Mouse (Mus musculus): ENCODE measurements at regions not wholly inside any gene's neighbourhood (a gene's known extent, or its start where the extent isn't known, plus 50 kb on each side); places are given as distances from the start of the nearest gene placed in this dataset.

- Histone ChIP-seq H3K9ac (ENCODE audit: insufficient read depth, low read depth, low read length, poor library complexity, severe bottlenecking) (no peak overlapping the region), H3K4me1 (ENCODE audit: control insufficient read depth in 2 of 2, insufficient read depth in 2 of 2, low read length in 2 of 2, poor library complexity in 1 of 2) (peaks cover 9 to 15% of the 10 kb centered on the region in 2 experiments), H3K36me3 (ENCODE audit: control insufficient read depth, insufficient read depth, low read length, poor library complexity, severe bottlenecking) (no peaks in the 10 kb centered on the region), H3K9me3 (ENCODE audit: control insufficient read depth, insufficient read depth, low read depth, low read length) (no peaks in the 10 kb centered on the region), H3K4me3 (ENCODE audit: insufficient read depth in 1 of 2, low read depth in 1 of 2, low read length in 2 of 2, poor library complexity in 1 of 2, severe bottlenecking in 1 of 2) (no peak overlapping the region), H3K27ac (ENCODE audit: insufficient read depth, low read depth, low read length, poor library complexity, severe bottlenecking) (no peak overlapping the region)
- in situ Hi-C loops (cut with MboI; ENCODE audit: low sequenced_read_pairs in 2 of 2, unreplicated experiment in 2 of 2), result no loop called here
- no peak for DNase-seq (ENCODE audit: low read depth, low spot score)
- TF ChIP-seq ZNF384 (IDR thresholded peaks at IDR 0.05; ENCODE audit: low read depth, low read length), result no peak
- no peak for TF ChIP-seq CHD2 (IDR thresholded peaks at IDR 0.05; ENCODE audit: low read depth, low read length)
- TF ChIP-seq MAFK (IDR thresholded peaks at IDR 0.05; ENCODE audit: insufficient read depth, low read depth, low read length), result no peak
- TF ChIP-seq HCFC1 (IDR thresholded peaks at IDR 0.05; ENCODE audit: borderline replicate concordance, insufficient read depth, low read length), result no peak
- no peak for TF ChIP-seq ZC3H11A (IDR thresholded peaks at IDR 0.05; ENCODE audit: borderline replicate concordance, low read depth, low read length)
Observed at GRCm38 (mm10) chr2:103893159-103893740, 64.5 kb upstream of the Lmo2 start.

- TF ChIP-seq ZNF384 (IDR thresholded peaks at IDR 0.05; ENCODE audit: low read depth, low read length), result no peak
- no peak for TF ChIP-seq ZC3H11A (IDR thresholded peaks at IDR 0.05; ENCODE audit: borderline replicate concordance, low read depth, low read length)
- no peak for TF ChIP-seq CHD2 (IDR thresholded peaks at IDR 0.05; ENCODE audit: low read depth, low read length)
- no peak for TF ChIP-seq MAFK (IDR thresholded peaks at IDR 0.05; ENCODE audit: insufficient read depth, low read depth, low read length)
- TF ChIP-seq HCFC1 (IDR thresholded peaks at IDR 0.05; ENCODE audit: borderline replicate concordance, insufficient read depth, low read length), result no peak
- in situ Hi-C loops (cut with MboI; ENCODE audit: low sequenced_read_pairs in 2 of 2, unreplicated experiment in 2 of 2), result no loop called here
- no peaks in the 10 kb centered on the region for H3K36me3 ChIP-seq (ENCODE audit: control insufficient read depth, insufficient read depth, low read length, poor library complexity, severe bottlenecking)
- no peak for DNase-seq (ENCODE audit: low read depth, low spot score)
- H3K4me1 ChIP-seq (ENCODE audit: control insufficient read depth in 2 of 2, insufficient read depth in 2 of 2, low read length in 2 of 2, poor library complexity in 1 of 2), result peaks cover 9 to 15% of the 10 kb centered on the region in 2 experiments
- H3K9ac ChIP-seq (ENCODE audit: insufficient read depth, low read depth, low read length, poor library complexity, severe bottlenecking), result no peak overlapping the region
- no peak overlapping the region for H3K27ac ChIP-seq (ENCODE audit: insufficient read depth, low read depth, low read length, poor library complexity, severe bottlenecking)
- H3K9me3 ChIP-seq (ENCODE audit: control insufficient read depth, insufficient read depth, low read depth, low read length), result no peaks in the 10 kb centered on the region
- no peak overlapping the region for H3K4me3 ChIP-seq (ENCODE audit: insufficient read depth in 1 of 2, low read depth in 1 of 2, low read length in 2 of 2, poor library complexity in 1 of 2, severe bottlenecking in 1 of 2)
Observed at GRCm38 (mm10) chr2:103893805-103894204, 64.0 kb upstream of the Lmo2 start.

GRCm38 (mm10) chr2:103894981-103895676 lies 62.7 kb upstream of the Lmo2 start:
- Histone ChIP-seq H3K4me3 (ENCODE audit: insufficient read depth in 1 of 2, low read depth in 1 of 2, low read length in 2 of 2, poor library complexity in 1 of 2, severe bottlenecking in 1 of 2) (no peak overlapping the region), H3K9ac (ENCODE audit: insufficient read depth, low read depth, low read length, poor library complexity, severe bottlenecking) (no peak overlapping the region; the same call in 1 of the 2 replicates), H3K9me3 (ENCODE audit: control insufficient read depth, insufficient read depth, low read depth, low read length) (no peaks in the 10 kb centered on the region), H3K27ac (ENCODE audit: insufficient read depth, low read depth, low read length, poor library complexity, severe bottlenecking) (no peak overlapping the region), H3K36me3 (ENCODE audit: control insufficient read depth, insufficient read depth, low read length, poor library complexity, severe bottlenecking) (no peaks in the 10 kb centered on the region), H3K4me1 (ENCODE audit: control insufficient read depth in 2 of 2, insufficient read depth in 2 of 2, low read length in 2 of 2, poor library complexity in 1 of 2) (peaks cover 9 to 15% of the 10 kb centered on the region in 2 experiments)
- no peak for DNase-seq (ENCODE audit: low read depth, low spot score)
- in situ Hi-C loops (cut with MboI; ENCODE audit: low sequenced_read_pairs in 2 of 2, unreplicated experiment in 2 of 2), result no loop called here
- TF ChIP-seq ZC3H11A (IDR thresholded peaks at IDR 0.05; ENCODE audit: borderline replicate concordance, low read depth, low read length) (no peak), ZNF384 (IDR thresholded peaks at IDR 0.05; ENCODE audit: low read depth, low read length) (no peak), CHD2 (IDR thresholded peaks at IDR 0.05; ENCODE audit: low read depth, low read length) (no peak), HCFC1 (IDR thresholded peaks at IDR 0.05; ENCODE audit: borderline replicate concordance, insufficient read depth, low read length) (no peak), MAFK (IDR thresholded peaks at IDR 0.05; ENCODE audit: insufficient read depth, low read depth, low read length) (no peak)

- no peaks in the 10 kb centered on the region for H3K36me3 ChIP-seq (ENCODE audit: control insufficient read depth, insufficient read depth, low read length, poor library complexity, severe bottlenecking)
- H3K4me3 ChIP-seq (ENCODE audit: insufficient read depth in 1 of 2, low read depth in 1 of 2, low read length in 2 of 2, poor library complexity in 1 of 2, severe bottlenecking in 1 of 2), result no peak overlapping the region
- peaks cover 9 to 15% of the 10 kb centered on the region in 2 experiments for H3K4me1 ChIP-seq (ENCODE audit: control insufficient read depth in 2 of 2, insufficient read depth in 2 of 2, low read length in 2 of 2, poor library complexity in 1 of 2)
- H3K9me3 ChIP-seq (ENCODE audit: control insufficient read depth, insufficient read depth, low read depth, low read length), result no peaks in the 10 kb centered on the region
- in situ Hi-C loops (cut with MboI; ENCODE audit: low sequenced_read_pairs in 2 of 2, unreplicated experiment in 2 of 2), result no loop called here
- no peak overlapping the region for H3K27ac ChIP-seq (ENCODE audit: insufficient read depth, low read depth, low read length, poor library complexity, severe bottlenecking)
- no peak for DNase-seq (ENCODE audit: low read depth, low spot score)
- TF ChIP-seq CHD2 (IDR thresholded peaks at IDR 0.05; ENCODE audit: low read depth, low read length), result no peak
- no peak for TF ChIP-seq ZNF384 (IDR thresholded peaks at IDR 0.05; ENCODE audit: low read depth, low read length)
- TF ChIP-seq HCFC1 (IDR thresholded peaks at IDR 0.05; ENCODE audit: borderline replicate concordance, insufficient read depth, low read length), result no peak
- TF ChIP-seq ZC3H11A (IDR thresholded peaks at IDR 0.05; ENCODE audit: borderline replicate concordance, low read depth, low read length), result no peak
- no peak for TF ChIP-seq MAFK (IDR thresholded peaks at IDR 0.05; ENCODE audit: insufficient read depth, low read depth, low read length)
- no peak overlapping the region for H3K9ac ChIP-seq (ENCODE audit: insufficient read depth, low read depth, low read length, poor library complexity, severe bottlenecking)
Observed at GRCm38 (mm10) chr2:103896160-103896559, 61.6 kb upstream of the Lmo2 start.

All from ES-E14 (cell line).